Mouse (Mus musculus) forebrain, embryonic 16.5 days (tissue): ENCODE results near the gene Snd1. TPM values are rescaled to one million over a fixed set of nuclear protein-coding genes. Genes with fewer than 3 reads are reported as not detected.
"Not testable (repeated sequence)": the region's sequence is repeated elsewhere in the genome, so short reads cannot be mapped to it uniquely, and the experiment has no call there.

Experiments
- ATAC-seq: fragments of 200-750 bp; cut with Nextera tagmentation; 2 replicates; pipeline ENCODE4 v1.8.0; 2017; ENCODE audit warnings: mild to moderate bottlenecking, moderate library complexity
- H3K27ac ChIP-seq: fragments of 300-500 bp; sonication (generic); 2 replicates; pipeline ENCODE4 v1.5.1; 2014; ENCODE audit warnings: low read length, control low read depth
- H3K27me3 ChIP-seq: fragments of 300-500 bp; sonication (generic); replicated peaks from 2 replicates; pipeline ENCODE4 v1.6.1; 2014; ENCODE audit warnings: low read length; ENCODE audit not compliant: control insufficient read depth, insufficient read depth
- H3K36me3 ChIP-seq: fragments of 300-500 bp; sonication (generic); 2 replicates; pipeline ENCODE4 v1.6.1; 2014; ENCODE audit not compliant: control insufficient read depth, insufficient read depth
- H3K4me1 ChIP-seq: fragments of 300-500 bp; sonication (generic); replicated peaks from 2 replicates; pipeline ENCODE4 v1.6.1; 2014; ENCODE audit warnings: low read length; ENCODE audit not compliant: control insufficient read depth, insufficient read depth
- H3K4me2 ChIP-seq: fragments of 300-500 bp; sonication (generic); 2 replicates; pipeline ENCODE4 v1.6.1; 2014; ENCODE audit warnings: mild to moderate bottlenecking, low read length, control low read depth
- H3K4me3 ChIP-seq: fragments of 300-500 bp; sonication (generic); replicated peaks from 2 replicates; pipeline ENCODE4 v1.5.1; 2014; ENCODE audit warnings: mild to moderate bottlenecking, low read length, control low read depth
- H3K9ac ChIP-seq: fragments of 300-500 bp; sonication (generic); replicated peaks from 2 replicates; pipeline ENCODE4 v1.6.1; 2014; ENCODE audit warnings: low read depth, low read length, control low read depth
- H3K9me3 ChIP-seq: fragments of 300-500 bp; sonication (generic); 2 replicates; pipeline ENCODE4 v1.6.1; 2016; ENCODE audit warnings: low read length; ENCODE audit not compliant: control insufficient read depth
- WGBS: fragments of 180-500 bp; shearing (Covaris S2); extraction: QIAGEN DNeasy Blood & Tissue Kit; methylation state at CpG from one replicate; pipeline ENCODE4 v1.1.7; 2014; 5-methylcytosine and 5-hydroxymethylcytosine counted together
- polyA plus RNA-seq: library from polyadenylated mRNA; unstranded; fragments of >200 nt; fragmentation: Nextera tagmentation; extraction: Ambion mirVana; gene quantifications from 2 replicates; pipeline ENCODE4 v1.2.1, GENCODE M21; 2015

The Snd1 gene
- polyA plus RNA-seq, 1 experiment from 2014 or later, result 81.0 TPM

DNA sequence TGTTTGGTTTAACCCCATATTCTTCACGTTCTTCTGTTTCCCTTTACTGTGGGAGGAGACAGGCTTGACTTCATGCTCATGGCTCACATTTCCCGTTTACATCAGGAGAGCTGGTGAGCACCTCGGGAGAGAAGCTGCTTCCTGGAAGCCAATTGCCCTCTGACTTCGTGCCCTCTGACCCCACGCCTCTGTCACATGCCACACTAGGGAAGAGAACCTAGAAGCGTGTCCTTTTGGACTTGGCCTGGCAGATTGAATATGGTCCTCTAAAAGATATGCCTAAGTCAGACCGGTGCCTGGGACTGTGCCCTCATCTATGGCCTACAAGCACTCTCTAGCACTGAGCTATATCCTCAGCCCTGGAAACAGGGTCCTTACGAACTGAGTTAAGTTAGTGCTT is 430.4 kb downstream of the Snd1 start:
- WGBS, result 83% methylated on average over 8 of the region's 8 CpGs
- Histone ChIP-seq H3K27ac (no peak overlapping the region), H3K9me3 (no peaks in the 10 kb centered on the region), H3K4me2 (no peak overlapping the region), H3K4me1 (no peaks in the 10 kb centered on the region), H3K4me3 (no peak overlapping the region), H3K36me3 (no peaks in the 10 kb centered on the region), H3K9ac (no peak overlapping the region), H3K27me3 (no peaks in the 10 kb centered on the region)
- no peak for ATAC-seq

DNA sequence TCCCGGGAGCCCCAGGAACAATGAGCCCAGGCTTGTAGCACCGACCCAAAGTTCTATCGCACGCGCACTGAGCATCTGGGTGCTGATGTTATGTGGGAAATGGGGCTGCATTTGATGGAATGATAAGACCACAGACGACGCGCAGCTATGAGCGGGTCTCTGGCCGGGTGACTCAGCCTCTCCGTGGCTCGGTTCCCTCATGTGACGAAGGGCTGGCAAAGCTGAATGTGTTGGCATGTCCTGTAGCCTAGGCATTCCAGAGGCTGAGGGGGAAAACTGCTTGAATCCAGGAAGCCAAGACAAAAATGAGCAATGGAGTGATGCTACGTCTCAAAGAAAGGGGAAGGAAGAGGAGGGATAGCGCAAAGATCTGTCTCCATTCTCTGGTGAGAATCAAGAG is 434.9 kb downstream of the Snd1 start:
- Histone ChIP-seq H3K9ac (no peak overlapping the region), H3K4me2 (no peak overlapping the region), H3K27ac (no peak overlapping the region), H3K36me3 (no peaks in the 10 kb centered on the region), H3K4me1 (no peaks in the 10 kb centered on the region), H3K9me3 (peaks cover under 1% of the 10 kb centered on the region; the same call in 1 of the 2 replicates), H3K27me3 (no peaks in the 10 kb centered on the region), H3K4me3 (no peak overlapping the region)
- no peak for ATAC-seq
- WGBS, result 77% methylated on average over 15 of the region's 15 CpGs

DNA sequence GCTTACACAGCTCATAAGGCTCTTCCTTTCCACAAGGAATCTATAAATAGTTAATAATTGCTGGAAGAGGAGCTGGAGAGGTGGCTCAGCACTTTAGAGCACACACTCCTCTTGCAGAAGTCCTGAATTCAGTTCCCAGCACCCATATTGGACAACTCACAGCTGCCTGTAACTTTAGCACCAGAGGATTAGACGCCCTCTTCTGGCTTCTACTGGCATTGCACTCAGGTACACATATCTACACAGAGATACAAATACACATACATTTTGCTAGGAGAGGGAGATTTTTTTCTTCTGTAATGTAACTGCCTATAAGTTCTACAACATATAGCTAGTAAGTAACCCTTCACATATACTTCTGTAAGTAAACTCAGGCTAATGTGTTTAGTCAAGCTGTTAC is 440.0 kb downstream of the Snd1 start:
- Histone ChIP-seq H3K36me3 (no peaks in the 10 kb centered on the region), H3K9ac (no peak overlapping the region), H3K27me3 (no peaks in the 10 kb centered on the region), H3K9me3 (peaks cover 2% of the 10 kb centered on the region; the same call in 1 of the 2 replicates), H3K4me3 (no peak overlapping the region), H3K27ac (no peak overlapping the region), H3K4me2 (no peak overlapping the region), H3K4me1 (no peaks in the 10 kb centered on the region)
- no peak for ATAC-seq
- 42% methylated on average over 1 of the region's 1 CpGs for WGBS

DNA sequence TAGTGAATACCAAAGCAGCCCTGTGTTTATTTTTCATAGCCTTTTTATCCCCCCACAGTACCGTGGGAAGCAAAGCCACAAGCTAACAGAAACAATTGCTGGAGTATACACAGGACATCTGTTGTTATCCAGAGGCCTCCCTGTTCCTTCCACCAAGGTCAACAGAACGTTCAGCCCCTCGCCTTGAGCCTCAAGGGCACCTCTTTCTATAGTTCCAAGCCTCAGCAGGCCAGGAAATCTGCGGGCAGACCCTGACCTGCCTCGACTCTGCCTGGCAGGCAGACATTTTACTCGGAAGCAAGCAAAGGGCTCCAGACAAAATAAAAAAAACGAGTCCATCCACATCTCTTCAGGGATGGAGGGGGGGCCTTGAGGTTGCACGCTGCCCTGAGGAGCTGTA is 441.7 kb downstream of the Snd1 start:
- Histone ChIP-seq H3K36me3 (no peaks in the 10 kb centered on the region), H3K4me1 (no peaks in the 10 kb centered on the region), H3K27me3 (no peaks in the 10 kb centered on the region), H3K4me3 (no peak overlapping the region), H3K4me2 (no peak overlapping the region), H3K9me3 (peaks cover 2% of the 10 kb centered on the region; the same call in 1 of the 2 replicates), H3K27ac (no peak overlapping the region), H3K9ac (no peak overlapping the region)
- 70% methylated on average over 8 of the region's 8 CpGs for WGBS
- no peak for ATAC-seq

DNA sequence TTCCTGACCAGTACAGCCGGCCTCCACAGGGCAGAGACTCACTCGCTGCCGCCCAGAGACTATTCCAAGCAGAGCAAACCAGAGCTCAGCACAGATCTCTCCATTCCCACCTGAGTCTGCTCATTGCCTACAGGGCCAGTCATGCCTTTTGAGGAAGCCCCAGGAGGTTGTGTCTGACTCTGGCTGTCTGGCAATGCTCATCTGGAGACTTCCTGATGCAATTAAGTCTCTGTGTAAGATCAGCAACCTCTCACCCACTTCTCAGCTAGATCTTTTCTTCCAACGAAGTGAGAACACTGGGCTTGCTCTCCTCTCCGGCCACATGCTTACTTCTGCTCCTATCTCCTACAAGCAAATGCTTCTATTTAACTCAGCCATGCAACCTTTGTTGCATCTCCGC is 444.4 kb downstream of the Snd1 start:
- Histone ChIP-seq H3K4me2 (no peak overlapping the region), H3K9ac (no peak overlapping the region), H3K36me3 (no peaks in the 10 kb centered on the region), H3K9me3 (peaks cover 2% of the 10 kb centered on the region; the same call in 1 of the 2 replicates), H3K4me3 (no peak overlapping the region), H3K27ac (no peak overlapping the region), H3K4me1 (no peaks in the 10 kb centered on the region), H3K27me3 (no peaks in the 10 kb centered on the region)
- ATAC-seq, result no peak
- WGBS, result 63% methylated on average over 6 of the region's 6 CpGs

DNA sequence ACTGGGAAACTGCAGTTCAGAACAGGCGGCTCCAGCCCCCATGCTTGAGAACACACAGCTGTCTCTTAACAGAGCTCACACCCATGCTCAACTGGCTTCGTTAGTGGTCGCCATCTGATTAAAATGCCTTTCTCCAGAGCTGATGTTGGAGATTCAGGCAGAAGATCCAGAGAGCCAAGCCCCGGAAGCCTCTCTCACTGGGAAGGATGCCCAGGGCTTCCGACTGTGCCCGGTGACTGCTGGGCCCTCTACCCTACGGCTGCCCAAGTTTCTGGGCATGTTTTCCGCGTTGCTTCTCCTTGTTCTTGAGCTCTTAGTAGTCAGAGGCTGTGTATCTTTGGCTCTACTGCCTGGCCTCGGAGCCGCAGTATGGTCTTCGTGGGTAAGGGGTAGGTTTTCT is 447.4 kb downstream of the Snd1 start:
- Histone ChIP-seq H3K27me3 (no peaks in the 10 kb centered on the region), H3K9me3 (no peaks in the 10 kb centered on the region), H3K27ac (no peak overlapping the region), H3K4me2 (no peak overlapping the region), H3K4me1 (no peaks in the 10 kb centered on the region), H3K4me3 (no peak overlapping the region), H3K36me3 (no peaks in the 10 kb centered on the region), H3K9ac (no peak overlapping the region)
- ATAC-seq, result no peak
- WGBS, result 80% methylated on average over 12 of the region's 12 CpGs

DNA sequence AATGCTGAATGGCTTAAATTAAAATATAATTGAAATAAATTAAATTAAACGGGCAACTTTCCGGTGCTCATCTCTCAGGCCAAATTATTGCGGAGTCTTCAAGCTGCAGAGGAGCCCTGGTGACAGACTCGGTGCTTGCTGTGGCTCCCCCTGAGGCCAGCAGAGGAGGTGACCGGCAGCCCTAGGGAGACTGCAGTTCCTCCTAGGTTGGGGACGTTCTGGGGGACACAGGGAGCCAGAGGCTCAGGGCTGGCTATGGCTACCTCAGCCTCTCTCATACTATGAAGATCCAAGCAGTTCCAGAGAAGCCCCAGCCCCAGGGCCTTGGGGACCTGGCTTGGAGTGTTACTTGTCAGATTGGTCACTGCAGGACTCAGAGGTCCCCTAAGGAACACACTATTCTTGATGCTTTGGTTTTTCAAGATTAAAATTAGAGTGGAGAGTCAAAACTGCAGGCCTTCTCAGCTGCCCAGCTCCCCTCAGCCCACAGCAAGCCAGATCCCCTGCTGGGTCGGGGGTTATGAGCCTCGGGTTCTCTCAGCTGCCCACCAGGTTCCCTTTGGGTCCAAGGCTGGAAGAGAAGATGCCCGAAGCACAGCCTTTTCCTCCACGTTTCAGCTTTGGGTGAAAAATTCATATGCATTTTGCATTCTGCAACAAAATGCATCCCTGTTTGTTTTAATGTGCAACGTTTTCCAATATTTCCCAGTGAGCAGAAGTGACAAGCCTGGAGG is 448.3 kb downstream of the Snd1 start:
- Histone ChIP-seq H3K4me2 (no peak overlapping the region), H3K27me3 (no peaks in the 10 kb centered on the region), H3K36me3 (no peaks in the 10 kb centered on the region), H3K4me3 (no peak overlapping the region), H3K9me3 (no peaks in the 10 kb centered on the region), H3K4me1 (no peaks in the 10 kb centered on the region), H3K27ac (no peak overlapping the region), H3K9ac (no peak overlapping the region)
- no peak for ATAC-seq
- WGBS, result 80% methylated on average over 11 of the region's 11 CpGs

DNA sequence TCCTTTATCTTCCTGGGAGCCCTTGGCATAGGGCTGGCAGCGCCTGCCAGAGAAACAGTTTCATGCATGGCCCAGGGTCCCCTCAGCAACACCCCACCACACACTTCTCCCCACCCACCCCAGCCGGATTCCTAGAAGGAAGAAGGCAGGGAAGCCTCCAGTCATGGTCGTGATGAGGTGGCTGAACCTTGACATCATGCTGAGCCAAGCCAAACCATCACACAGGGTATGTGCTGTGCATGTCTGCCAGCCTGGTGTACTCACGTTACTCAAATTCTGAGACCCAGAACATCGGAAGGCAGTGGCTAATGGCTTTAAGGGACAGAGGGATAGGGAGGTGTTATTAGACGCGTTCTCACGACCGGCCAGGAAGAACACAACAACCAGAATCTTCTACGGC is 448.9 kb downstream of the Snd1 start:
- H3K36me3 ChIP-seq, result no peaks in the 10 kb centered on the region
- no peak overlapping the region for H3K9ac ChIP-seq
- 81% methylated on average over 10 of the region's 10 CpGs for WGBS
- H3K9me3 ChIP-seq, result no peaks in the 10 kb centered on the region
- H3K27me3 ChIP-seq, result no peaks in the 10 kb centered on the region
- no peaks in the 10 kb centered on the region for H3K4me1 ChIP-seq
- no peak overlapping the region for H3K4me3 ChIP-seq
- ATAC-seq, result no peak
- H3K4me2 ChIP-seq, result no peak overlapping the region
- H3K27ac ChIP-seq, result no peak overlapping the region

DNA sequence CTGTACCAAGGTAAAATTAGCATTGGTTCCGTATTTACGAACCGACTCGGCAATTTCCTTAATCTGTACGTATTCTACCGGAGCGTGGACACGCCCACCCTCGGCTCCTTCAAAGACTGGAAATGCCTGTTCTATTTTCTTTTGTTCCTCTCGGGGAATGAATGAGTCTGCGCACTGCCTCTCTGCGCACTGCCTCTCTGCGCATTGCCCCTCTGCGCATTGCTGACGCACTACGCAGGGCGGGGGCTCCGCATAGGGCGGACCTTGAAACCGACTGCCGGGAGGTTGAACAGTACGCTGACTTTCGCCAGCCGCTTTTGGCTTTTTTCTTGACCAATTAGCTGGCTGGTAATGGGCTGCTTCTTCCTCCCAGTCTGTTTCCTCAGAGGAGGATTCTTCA is 453.0 kb downstream of the Snd1 start:
- 72% methylated on average over 9 of the region's 24 CpGs for WGBS
- ATAC-seq, result not testable (repeated sequence)

More for the DNA sequence above, 453.0 kb downstream of the Snd1 start:
- H3K9me3 ChIP-seq, H3K27me3 ChIP-seq, H3K4me3 ChIP-seq, H3K9ac ChIP-seq, H3K36me3 ChIP-seq, H3K27ac ChIP-seq, H3K4me2 ChIP-seq: not testable (repeated sequence)
- H3K4me1 ChIP-seq, result peaks cover 17% of the 10 kb centered on the region
